Mouse (Mus musculus) thymus, adult 18-20 months (tissue): Measurements from ENCODE around the gene Vmn1r221.
"Not testable (repeated sequence)": the region's sequence is repeated elsewhere in the genome, so short reads cannot be mapped to it uniquely, and the experiment has no call there.

Experiments used
- DNase-seq, 2 experiments: peaks; one replicate each; pipeline ENCODE4 v3.0.0; 2022; ENCODE audit warnings: mixed read lengths in 2 of 2

Gene Vmn1r221

GRCm38 (mm10) chr13:23213827-23214226, at the start of gene Vmn1r221:
TSS of gene Vmn1r221 (plus strand) at chr13:23214127.
- not testable (repeated sequence) for DNase-seq

GRCm38 (mm10) chr13:23166471-23166870, 47.5 kb upstream of the Vmn1r221 start:
- DNase-seq: not testable (repeated sequence)

GRCm38 (mm10) chr13:23187875-23188274, 26.1 kb upstream of the Vmn1r221 start, which contains the start of gene Vmn1r220:
TSS of gene Vmn1r220 (minus strand) at chr13:23187975.
- no peak for DNase-seq

- DNase-seq: not testable (repeated sequence)
Observed at GRCm38 (mm10) chr13:23203885-23204284, 10.0 kb upstream of the Vmn1r221 start.

GRCm38 (mm10) chr13:23235847-23236246, 21.9 kb downstream of the Vmn1r221 start, which contains the start of gene Vmn1r222:
TSS of gene Vmn1r222 (minus strand) at chr13:23235947.
- not testable (repeated sequence) for DNase-seq

- not testable (repeated sequence) for DNase-seq
Observed at GRCm38 (mm10) chr13:23246834-23247233, 32.9 kb downstream of the Vmn1r221 start, which contains the start of gene Vmn1r223. TSS of gene Vmn1r223 (plus strand) at chr13:23247134.

GRCm38 (mm10) chr13:23258546-23259048, 44.7 kb downstream of the Vmn1r221 start:
- no peak for DNase-seq

GRCm38 (mm10) chr13:23268606-23269005, 54.7 kb downstream of the Vmn1r221 start:
- not testable (repeated sequence) for DNase-seq

GRCm38 (mm10) chr13:23269127-23269526, 55.2 kb downstream of the Vmn1r221 start:
- DNase-seq: not testable (repeated sequence)

GRCm38 (mm10) chr13:23269681-23270080, 55.8 kb downstream of the Vmn1r221 start:
- no peak for DNase-seq

- no peak for DNase-seq
Observed at GRCm38 (mm10) chr13:23270321-23271101, 56.6 kb downstream of the Vmn1r221 start.
